Mouse (Mus musculus) CH12.LX (cell line): Measurements from ENCODE around the gene Fhit. TPM values are rescaled to one million over a fixed set of nuclear protein-coding genes. Genes with fewer than 3 reads are reported as not detected.

ENCODE experiments used
- DNase-seq: peaks from one replicate; pipeline ENCODE4 v3.0.0-alpha.2; 2013; ENCODE audit errors: extremely low read depth
- H3K27ac ChIP-seq: 2 replicates; pipeline ENCODE4 v1.5.1; 2012; ENCODE audit warnings: low read depth, mild to moderate bottlenecking, control low read depth, moderate library complexity; ENCODE audit not compliant: insufficient read depth
- H3K27me3 ChIP-seq: replicated peaks from 2 replicates; pipeline ENCODE3; 2012; ENCODE audit warnings: inconsistent platforms
- H3K36me3 ChIP-seq, 2 experiments: replicated peaks in 1 of 2; 2 replicates each; pipeline versions ENCODE3 to v1.6.1; 2012; ENCODE audit warnings: inconsistent platforms in 1 of 2, low read length in 1 of 2, mild to moderate bottlenecking in 1 of 2, mixed read lengths in 1 of 2, moderate library complexity in 1 of 2; ENCODE audit not compliant: control insufficient read depth in 1 of 2, insufficient read depth in 1 of 2
- H3K4me1 ChIP-seq, 2 experiments: 2 replicates each; pipeline ENCODE4 v1.6.1; 2012; ENCODE audit warnings: inconsistent platforms in 1 of 2, moderate library complexity in 1 of 2; ENCODE audit not compliant: insufficient read depth in 2 of 2, control insufficient read depth in 1 of 2
- H3K4me2 ChIP-seq: 2 replicates; pipeline ENCODE4 v1.6.1; 2012; ENCODE audit warnings: low read depth, mild to moderate bottlenecking, control low read depth; ENCODE audit not compliant: poor library complexity, insufficient read depth, severe bottlenecking
- H3K4me3 ChIP-seq, 3 experiments: fragments of 150-350 bp in 1 of 3; sonication (generic) in 1 of 3; replicated peaks in 1 of 3; 2 replicates each; pipeline versions ENCODE3 to v1.5.1; 2011 to 2012; ENCODE audit warnings: low read depth in 2 of 3, low read length in 2 of 3, mild to moderate bottlenecking in 2 of 3, moderate library complexity in 2 of 3, control low read depth in 1 of 3, improper control_type of control experiment in 1 of 3, inconsistent platforms in 1 of 3, mixed read lengths in 1 of 3; ENCODE audit not compliant: poor library complexity in 1 of 3
- H3K79me2 ChIP-seq: replicated peaks from 2 replicates; pipeline ENCODE4 v1.6.1; 2012; ENCODE audit warnings: mild to moderate bottlenecking, moderate library complexity; ENCODE audit not compliant: control insufficient read depth, poor library complexity, insufficient read depth, severe bottlenecking; ENCODE audit errors: extremely low read depth
- H3K9ac ChIP-seq: 2 replicates; pipeline ENCODE4 v1.6.1; 2012; ENCODE audit warnings: low read depth, mild to moderate bottlenecking, control low read depth, moderate library complexity; ENCODE audit not compliant: insufficient read depth
- H3K9me3 ChIP-seq: replicated peaks from 2 replicates; pipeline ENCODE3; 2012; ENCODE audit warnings: low read length, inconsistent platforms, mixed read lengths
- CHD2 ChIP-seq: IDR thresholded peaks from 2 replicates; pipeline ENCODE4 v1.6.1; 2011; ENCODE audit warnings: low read length, improper control_type of control experiment
- CTCF ChIP-seq, 2 experiments: IDR thresholded peaks in 1 of 2; conservative IDR thresholded peaks in 1 of 2; 2 replicates each; pipeline ENCODE4 v1.5.1; 2011 to 2012; ENCODE audit warnings: low read depth in 2 of 2, low read length in 2 of 2, improper control_type of control experiment in 1 of 2, inconsistent platforms in 1 of 2, mild to moderate bottlenecking in 1 of 2, moderate library complexity in 1 of 2
- E2F4 ChIP-seq: IDR thresholded peaks from 2 replicates; pipeline ENCODE4 v1.6.1; 2011; ENCODE audit warnings: low read depth, low read length, improper control_type of control experiment; ENCODE audit not compliant: insufficient replicate concordance
- ELF1 ChIP-seq: IDR thresholded peaks from 2 replicates; pipeline ENCODE4 v1.6.1; 2014; ENCODE audit warnings: low read depth, mild to moderate bottlenecking, inconsistent platforms, low read length, improper control_type of control experiment
- EP300 ChIP-seq: IDR thresholded peaks from 2 replicates; pipeline ENCODE4 v1.6.1; 2011; ENCODE audit warnings: low read length, improper control_type of control experiment
- ETS1 ChIP-seq: conservative IDR thresholded peaks from 2 replicates; pipeline ENCODE4 v1.6.1; 2012; ENCODE audit warnings: low read depth, mild to moderate bottlenecking, inconsistent platforms, low read length, improper control_type of control experiment, moderate library complexity
- HCFC1 ChIP-seq: IDR thresholded peaks from 2 replicates; pipeline ENCODE4 v1.6.1; 2012; ENCODE audit warnings: low read depth, mild to moderate bottlenecking, inconsistent platforms, low read length, improper control_type of control experiment
- IRF4 ChIP-seq: IDR thresholded peaks from 2 replicates; pipeline ENCODE4 v1.6.1; 2014; ENCODE audit warnings: low read depth, mild to moderate bottlenecking, inconsistent platforms, low read length, improper control_type of control experiment
- JUND ChIP-seq: conservative IDR thresholded peaks from 2 replicates; pipeline ENCODE4 v1.6.1; 2011; ENCODE audit warnings: low read depth, low read length, improper control_type of control experiment
- MAFK ChIP-seq: IDR thresholded peaks from 2 replicates; pipeline ENCODE4 v1.6.1; 2011; ENCODE audit warnings: low read length, improper control_type of control experiment; ENCODE audit not compliant: insufficient replicate concordance
- MAX ChIP-seq: IDR thresholded peaks from 2 replicates; pipeline ENCODE4 v1.6.1; 2011; ENCODE audit warnings: low read length, improper control_type of control experiment
- MAZ ChIP-seq: IDR thresholded peaks from 2 replicates; pipeline ENCODE4 v1.6.1; 2012; ENCODE audit warnings: low read depth, mild to moderate bottlenecking, inconsistent platforms, low read length, improper control_type of control experiment, moderate library complexity
- MEF2A ChIP-seq: IDR thresholded peaks from 2 replicates; pipeline ENCODE4 v1.6.1; 2014; ENCODE audit warnings: low read depth, mild to moderate bottlenecking, inconsistent platforms, low read length, improper control_type of control experiment, borderline replicate concordance
- MXI1 ChIP-seq: IDR thresholded peaks from 2 replicates; pipeline ENCODE4 v1.6.1; 2011; ENCODE audit warnings: mild to moderate bottlenecking, low read depth, low read length, improper control_type of control experiment
- MYC ChIP-seq: IDR thresholded peaks from 2 replicates; pipeline ENCODE4 v1.6.1; 2011; ENCODE audit warnings: low read depth, mild to moderate bottlenecking, improper control_type of control experiment, low read length
- NELFE ChIP-seq: IDR thresholded peaks from 2 replicates; pipeline ENCODE4 v1.6.1; 2011; ENCODE audit warnings: low read depth, low read length, improper control_type of control experiment
- PAX5 ChIP-seq: IDR thresholded peaks from 2 replicates; pipeline ENCODE4 v1.6.1; 2012; ENCODE audit warnings: low read length, inconsistent platforms, mixed read lengths
- POLR2A ChIP-seq: IDR thresholded peaks from 2 replicates; pipeline ENCODE4 v1.6.1; 2011; ENCODE audit warnings: low read depth, mild to moderate bottlenecking, improper control_type of control experiment, low read length
- POLR2AphosphoS2 ChIP-seq: IDR thresholded peaks from 2 replicates; pipeline ENCODE4 v1.6.1; 2011; ENCODE audit warnings: low read depth, low read length, improper control_type of control experiment
- SIN3A ChIP-seq: IDR thresholded peaks from 2 replicates; pipeline ENCODE4 v1.6.1; 2012; ENCODE audit warnings: low read length, improper control_type of control experiment, inconsistent platforms
- TBP ChIP-seq: conservative IDR thresholded peaks from 2 replicates; pipeline ENCODE4 v1.6.1; 2011; ENCODE audit warnings: low read depth, low read length, improper control_type of control experiment
- UBTF ChIP-seq: IDR thresholded peaks from 2 replicates; pipeline ENCODE4 v1.6.1; 2012; ENCODE audit warnings: low read depth, mild to moderate bottlenecking, inconsistent platforms, low read length, improper control_type of control experiment, moderate library complexity
- USF1 ChIP-seq: IDR thresholded peaks from 2 replicates; pipeline ENCODE4 v1.6.1; 2014; ENCODE audit warnings: low read depth, mild to moderate bottlenecking, inconsistent platforms, low read length, improper control_type of control experiment
- ZC3H11A ChIP-seq: IDR thresholded peaks from 2 replicates; pipeline ENCODE4 v1.6.1; 2012; ENCODE audit warnings: low read depth, mild to moderate bottlenecking, inconsistent platforms, low read length, improper control_type of control experiment
- ZMIZ1 ChIP-seq: IDR thresholded peaks from 2 replicates; pipeline ENCODE4 v1.6.1; 2012; ENCODE audit warnings: low read depth, mild to moderate bottlenecking, inconsistent platforms, low read length, improper control_type of control experiment
- ZNF384 ChIP-seq: IDR thresholded peaks from 2 replicates; pipeline ENCODE4 v1.6.1; 2012; ENCODE audit warnings: low read depth, low read length, improper control_type of control experiment, inconsistent platforms
- dilution Hi-C: fragments of 300-500 bp; cut with MboI; formaldehyde crosslinking; loops from 2 replicates; pipeline ENCODE4 v1.14.3; 2020; ENCODE audit warnings: low sequenced_read_pairs; ENCODE audit not compliant: extremely low pct_unique_long_range_greater_than_20kb, extremely low pct_ligation_motif_present
- in situ Hi-C: fragments of 300-500 bp; cut with MboI; formaldehyde crosslinking; loops from 3 replicates; pipeline ENCODE4 v1.14.3; 2019; ENCODE audit warnings: low sequenced_read_pairs, low pct_ligation_motif_present, low pct_unique_long_range_greater_than_20kb, mixed read lengths
- polyA plus RNA-seq: library from polyadenylated mRNA; unstranded; fragments of >175 nt; gene quantifications from 2 replicates; pipeline ENCODE4 v1.2.1, GENCODE M21; 2012; ENCODE audit warnings: low read depth; ENCODE audit not compliant: insufficient read length
- total RNA-seq, 2 experiments: library from RNA; depleted of rRNA; stranded (reverse); fragments of 300-350 nt in 1 of 2; fragments of >200 nt in 1 of 2; gene quantifications; 2 replicates each; pipeline ENCODE4 v1.2.3; 2012 to 2014

Gene Fhit
- total and polyA plus RNA-seq, 3 experiments: 0.64 to 1.9 (median 0.64) TPM

DNA sequence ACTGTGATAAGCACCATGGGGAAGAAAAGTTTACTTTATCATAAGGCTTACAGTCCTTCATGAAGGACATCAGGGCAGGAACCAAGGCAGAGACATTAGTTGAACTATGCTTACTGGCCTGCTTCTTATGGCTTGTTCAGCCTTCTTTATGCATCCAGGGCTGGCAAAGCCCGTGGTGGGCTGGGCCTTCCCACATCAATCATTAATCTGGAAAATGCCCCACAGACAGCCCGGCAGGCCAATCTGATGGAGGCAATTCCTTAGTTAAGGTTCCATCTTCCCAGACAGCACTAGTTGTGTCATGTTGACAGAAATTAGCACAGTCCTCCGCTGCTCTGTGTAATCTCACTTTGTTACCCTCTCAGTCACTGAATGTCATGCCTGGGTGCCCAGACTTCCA is 4.1 kb downstream of the Fhit start:
- no peaks in the 10 kb centered on the region for H3K79me2 ChIP-seq
- H3K4me1 ChIP-seq: peaks cover 0 to 18% of the 10 kb centered on the region in 2 experiments; a peak in 2 of 4 replicates
- H3K27ac ChIP-seq: no peak overlapping the region
- no peaks in the 10 kb centered on the region for H3K27me3 ChIP-seq
- in situ Hi-C loops: no loop called here
- H3K9ac ChIP-seq: no peak overlapping the region
- no peak for DNase-seq
- dilution Hi-C loops: no loop called here
- no peak overlapping the region for H3K4me2 ChIP-seq
- H3K4me3 ChIP-seq: no peak overlapping the region
- no peaks in the 10 kb centered on the region for H3K9me3 ChIP-seq
- TF ChIP-seq POLR2A: no peak
- no peak for TF ChIP-seq MAFK
- no peak for TF ChIP-seq EP300
- TF ChIP-seq MEF2A: no peak
- no peak for TF ChIP-seq IRF4
- TF ChIP-seq ZC3H11A: no peak
- TF ChIP-seq NELFE: no peak
- TF ChIP-seq JUND: no peak
- TF ChIP-seq ETS1: no peak
- TF ChIP-seq TBP: no peak
- no peak for TF ChIP-seq CTCF (conservative IDR thresholded peaks at IDR 0.05 in 1 of 2, IDR thresholded peaks at IDR 0.05 in 1 of 2; ENCODE audit: low read depth in 2 of 2, low read length in 2 of 2)
- no peak for TF ChIP-seq SIN3A
- no peak for TF ChIP-seq CHD2
- no peak for TF ChIP-seq ELF1
- TF ChIP-seq MYC: no peak
- TF ChIP-seq ZNF384: no peak
- no peak for TF ChIP-seq E2F4
- no peaks in the 10 kb centered on the region for H3K36me3 ChIP-seq

DNA sequence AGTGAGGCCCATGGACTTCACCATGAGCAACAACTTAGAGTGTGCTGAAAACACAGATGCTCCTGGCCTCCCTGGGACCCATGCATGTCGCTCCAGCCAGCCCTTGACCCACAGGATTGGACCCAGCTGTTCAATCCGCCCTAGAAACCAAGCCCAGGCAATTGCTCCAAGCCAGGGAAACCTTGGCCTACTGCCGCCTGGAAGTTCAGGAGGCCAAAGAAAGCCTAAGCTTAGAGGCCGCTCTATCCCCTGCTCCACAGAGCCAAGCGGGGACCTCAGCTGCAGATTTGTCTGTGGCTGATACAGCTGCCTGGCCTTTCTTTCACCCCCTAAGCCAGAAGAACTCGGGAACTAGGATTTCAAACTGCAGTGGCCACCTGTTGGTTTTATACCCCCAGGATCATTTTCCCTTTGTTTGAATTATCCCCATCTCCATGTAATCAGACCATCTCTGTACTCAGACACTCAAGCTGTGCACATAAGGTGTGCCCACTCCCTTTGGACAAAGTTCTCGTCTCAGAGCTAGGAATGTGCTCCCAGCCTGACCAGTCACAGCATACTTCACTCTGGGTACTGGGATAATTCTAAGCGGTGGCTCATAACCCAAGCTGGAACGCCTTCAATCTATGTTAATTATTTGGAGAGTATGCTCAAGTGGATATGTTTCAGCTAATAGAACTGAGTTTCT is 10.1 kb downstream of the Fhit start:
- dilution Hi-C loops: no loop called here
- in situ Hi-C loops: no loop called here
- H3K27me3 ChIP-seq: no peaks in the 10 kb centered on the region
- no peak overlapping the region for H3K4me2 ChIP-seq
- TF ChIP-seq MAZ (no peak), MYC (no peak), USF1 (no peak), HCFC1 (no peak), MXI1 (no peak), PAX5 (no peak), TBP (no peak), UBTF (no peak), MAX (no peak), E2F4 (no peak), JUND (no peak), POLR2AphosphoS2 (no peak), SIN3A (no peak), ELF1 (no peak), ZMIZ1 (no peak), ZC3H11A (no peak)
- DNase-seq: no peak
- H3K9me3 ChIP-seq: no peaks in the 10 kb centered on the region
- peaks cover 0 to 12% of the 10 kb centered on the region in 2 experiments; a peak in 2 of 4 replicates for H3K4me1 ChIP-seq
- H3K27ac ChIP-seq: no peak overlapping the region
- H3K79me2 ChIP-seq: no peaks in the 10 kb centered on the region
- H3K36me3 ChIP-seq: no peaks in the 10 kb centered on the region
- H3K4me3 ChIP-seq: no peak overlapping the region
- no peak overlapping the region for H3K9ac ChIP-seq
